Mouse (Mus musculus) hindbrain, postnatal 0 days (tissue): Measurements from ENCODE around the gene Tor3a. TPM values are rescaled to one million over a fixed set of nuclear protein-coding genes. Genes with fewer than 3 reads are reported as not detected.

ENCODE experiments used
- ATAC-seq: fragments of 200-750 bp; cut with Nextera tagmentation; 2 replicates; pipeline ENCODE4 v1.8.0; 2017; ENCODE audit warnings: mild to moderate bottlenecking, moderate TSS enrichment, moderate library complexity
- DNase-seq: peaks from one replicate; pipeline ENCODE4 v3.0.0-alpha.2; 2015; ENCODE audit warnings: low spot score
- H3K27ac ChIP-seq: fragments of 300-500 bp; sonication (generic); 2 replicates; pipeline ENCODE4 v1.5.1; 2014; ENCODE audit warnings: mild to moderate bottlenecking
- H3K27me3 ChIP-seq: fragments of 300-500 bp; sonication (generic); 2 replicates; pipeline ENCODE4 v1.6.1; 2014; ENCODE audit warnings: low read length, mixed read lengths; ENCODE audit not compliant: insufficient read depth
- H3K36me3 ChIP-seq: fragments of 300-500 bp; sonication (generic); 2 replicates; pipeline ENCODE4 v1.6.1; 2014; ENCODE audit warnings: low read length, mixed read lengths; ENCODE audit not compliant: insufficient read depth
- H3K4me1 ChIP-seq: fragments of 300-500 bp; sonication (generic); 2 replicates; pipeline ENCODE4 v1.6.1; 2014; ENCODE audit warnings: antibody characterized with exemption, low read length, mixed read lengths; ENCODE audit not compliant: insufficient read depth
- H3K4me2 ChIP-seq: fragments of 300-500 bp; sonication (generic); 2 replicates; pipeline ENCODE4 v1.6.1; 2014; ENCODE audit warnings: low read depth, mild to moderate bottlenecking, low read length, moderate library complexity, mixed read lengths
- H3K4me3 ChIP-seq: fragments of 300-500 bp; sonication (generic); 2 replicates; pipeline ENCODE4 v1.5.1; 2014; ENCODE audit warnings: low read length
- H3K9ac ChIP-seq: fragments of 300-500 bp; sonication (generic); replicated peaks from 2 replicates; pipeline ENCODE4 v1.6.1; 2014; ENCODE audit warnings: mild to moderate bottlenecking, low read length, moderate library complexity, mixed read lengths
- H3K9me3 ChIP-seq: fragments of 300-500 bp; sonication (generic); 2 replicates; pipeline ENCODE4 v1.6.1; 2016; ENCODE audit warnings: low read length, mixed read lengths
- CTCF ChIP-seq: IDR thresholded peaks from 2 replicates; pipeline ENCODE4 v1.5.1; 2016; ENCODE audit warnings: antibody characterized with exemption, control low read depth, low read depth
- WGBS: fragments of 180-500 bp; shearing (Covaris S2); extraction: QIAGEN DNeasy Blood & Tissue Kit; methylation state at CpG from one replicate; pipeline ENCODE4 v1.1.7; 2014; 5-methylcytosine and 5-hydroxymethylcytosine counted together
- polyA plus RNA-seq: library from polyadenylated mRNA; unstranded; fragments of >200 nt; fragmentation: Nextera tagmentation; extraction: Ambion mirVana; gene quantifications from 2 replicates; pipeline ENCODE4 v1.2.1, GENCODE M21; 2015
- total RNA-seq: library from RNA; depleted of rRNA; stranded (reverse); fragments of >200 nt; gene quantifications from 2 replicates; pipeline ENCODE4 v1.2.3, GENCODE M21; 2014

Gene Tor3a
- total and polyA plus RNA-seq, 2 experiments from 2014 or later, result 3.0 to 5.6 TPM

- ATAC-seq, result no peak
- no peaks in the 10 kb centered on the region for H3K4me1 ChIP-seq
- H3K9me3 ChIP-seq, result no peaks in the 10 kb centered on the region
- no peak overlapping the region for H3K4me2 ChIP-seq
- TF ChIP-seq CTCF, result no peak
- no peak overlapping the region for H3K9ac ChIP-seq
- no peak overlapping the region for H3K27ac ChIP-seq
- 87% methylated on average over 5 of the region's 5 CpGs for WGBS
- no peaks in the 10 kb centered on the region for H3K27me3 ChIP-seq
- DNase-seq, result no peak
- no peak overlapping the region for H3K4me3 ChIP-seq
- H3K36me3 ChIP-seq, result peaks cover 38% of the 10 kb centered on the region
Measured at GRCm38 (mm10) chr1:156639455-156639854, 34.7 kb downstream of the Tor3a start.

DNA sequence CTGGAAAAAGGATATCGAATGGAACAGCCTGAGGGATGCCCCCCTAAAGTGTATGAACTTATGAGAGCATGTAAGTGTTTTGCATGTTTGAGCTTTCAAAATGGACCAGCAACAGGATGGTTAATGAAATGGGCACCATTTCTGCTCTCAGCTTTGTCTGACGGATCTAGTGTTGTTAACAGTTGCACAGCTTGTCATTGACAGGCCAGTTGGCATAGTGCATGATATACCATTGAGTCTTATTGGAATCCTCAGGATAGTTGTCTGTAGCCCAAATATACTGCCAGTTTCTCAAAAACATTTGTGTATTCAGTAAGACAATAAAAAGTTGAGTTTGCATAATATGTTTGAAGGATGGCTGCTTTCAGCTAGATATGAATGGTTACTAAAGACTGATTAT, 39.0 kb downstream of the Tor3a start:
- DNase-seq (no peak), ATAC-seq (no peak)
- Histone ChIP-seq H3K4me3 (no peak overlapping the region), H3K9me3 (no peaks in the 10 kb centered on the region), H3K27me3 (no peaks in the 10 kb centered on the region), H3K27ac (no peak overlapping the region), H3K4me1 (no peaks in the 10 kb centered on the region), H3K36me3 (peaks cover 17% of the 10 kb centered on the region), H3K9ac (no peak overlapping the region), H3K4me2 (no peak overlapping the region)
- 64% methylated on average over 2 of the region's 2 CpGs for WGBS
- no peak for TF ChIP-seq CTCF

GRCm38 (mm10) chr1:156633095-156633494, 41.1 kb downstream of the Tor3a start:
- Histone ChIP-seq H3K27me3 (no peaks in the 10 kb centered on the region), H3K27ac (no peak overlapping the region), H3K4me2 (no peak overlapping the region), H3K9me3 (no peaks in the 10 kb centered on the region), H3K36me3 (peaks cover 21% of the 10 kb centered on the region), H3K4me3 (no peak overlapping the region), H3K9ac (no peak overlapping the region), H3K4me1 (no peaks in the 10 kb centered on the region)
- peak; percentile 73 for TF ChIP-seq CTCF
- peak; percentile 57; the same call in 1 of the 2 replicates for ATAC-seq
- 76% methylated on average over 10 of the region's 10 CpGs for WGBS
- peak; percentile 87 for DNase-seq

DNA sequence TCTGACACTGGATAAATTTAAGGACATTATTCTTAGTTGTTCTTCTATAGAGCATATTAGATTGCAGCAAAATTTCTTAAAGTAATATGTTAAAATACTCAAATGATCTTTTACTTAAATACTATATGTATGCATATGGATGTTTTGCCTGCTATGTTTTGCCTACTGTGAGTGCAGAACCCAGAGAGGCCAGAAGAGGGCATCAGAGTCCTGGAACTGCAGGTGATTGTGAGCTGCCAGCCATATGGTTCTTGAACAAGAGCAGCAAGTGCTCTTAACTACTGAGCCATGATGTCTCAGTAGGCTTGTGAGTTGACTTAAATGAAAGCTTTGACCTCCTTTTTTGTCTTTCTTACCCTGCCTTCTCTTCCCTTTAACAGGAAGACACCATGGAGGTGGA, 43.2 kb downstream of the Tor3a start:
- peak; percentile 24 for DNase-seq
- no peak for ATAC-seq
- no peaks in the 10 kb centered on the region for H3K9me3 ChIP-seq
- TF ChIP-seq CTCF, result peak; percentile 55
- H3K4me2 ChIP-seq, result no peak overlapping the region
- no peak overlapping the region for H3K27ac ChIP-seq
- no peaks in the 10 kb centered on the region for H3K27me3 ChIP-seq
- H3K36me3 ChIP-seq, result peaks cover 17% of the 10 kb centered on the region
- H3K4me1 ChIP-seq, result no peaks in the 10 kb centered on the region
- H3K4me3 ChIP-seq, result no peak overlapping the region
- H3K9ac ChIP-seq, result no peak overlapping the region

GRCm38 (mm10) chr1:156629984-156630383, 44.2 kb downstream of the Tor3a start:
- Histone ChIP-seq H3K27ac (no peak overlapping the region), H3K36me3 (peaks cover 22% of the 10 kb centered on the region), H3K9ac (no peak overlapping the region), H3K4me1 (no peaks in the 10 kb centered on the region), H3K4me3 (no peak overlapping the region), H3K9me3 (no peaks in the 10 kb centered on the region), H3K27me3 (no peaks in the 10 kb centered on the region), H3K4me2 (no peak overlapping the region)
- WGBS, result 96% methylated on average over 8 of the region's 8 CpGs
- DNase-seq (no peak), ATAC-seq (no peak)
- no peak for TF ChIP-seq CTCF

- peak; percentile 49 for TF ChIP-seq CTCF
- no peaks in the 10 kb centered on the region for H3K9me3 ChIP-seq
- H3K36me3 ChIP-seq, result peaks cover 17% of the 10 kb centered on the region
- DNase-seq, result no peak
- WGBS, result 87% methylated on average over 4 of the region's 4 CpGs
- H3K4me3 ChIP-seq, result no peak overlapping the region
- H3K27me3 ChIP-seq, result no peaks in the 10 kb centered on the region
- H3K4me2 ChIP-seq, result no peak overlapping the region
- H3K9ac ChIP-seq, result no peak overlapping the region
- H3K4me1 ChIP-seq, result no peaks in the 10 kb centered on the region
- no peak overlapping the region for H3K27ac ChIP-seq
- ATAC-seq, result no peak
Measured at GRCm38 (mm10) chr1:156626729-156627128, 47.4 kb downstream of the Tor3a start.

DNA sequence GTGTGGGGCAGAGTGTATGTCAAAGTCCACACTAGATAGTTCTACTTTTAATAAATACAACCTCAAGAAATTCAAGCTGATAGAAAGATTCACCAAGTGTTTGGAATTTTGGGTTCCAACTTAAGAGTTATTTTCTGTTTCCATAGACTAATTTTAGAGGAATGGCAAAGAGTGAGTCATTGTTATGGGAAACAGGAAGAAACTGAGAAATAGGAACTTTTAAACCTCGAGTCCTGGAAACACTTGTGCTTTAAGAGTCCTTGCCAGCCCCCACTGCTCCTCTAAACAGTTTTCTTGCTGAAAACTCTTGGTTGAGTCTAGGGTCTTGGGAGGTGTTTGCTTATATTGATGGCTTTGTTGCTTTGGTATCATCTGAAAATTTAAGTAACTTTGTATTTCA, 49.9 kb downstream of the Tor3a start:
- H3K9ac ChIP-seq, result no peak overlapping the region
- H3K36me3 ChIP-seq, result peaks cover 5% of the 10 kb centered on the region; the same call in 1 of the 2 replicates
- H3K27me3 ChIP-seq, result no peaks in the 10 kb centered on the region
- H3K4me2 ChIP-seq, result no peak overlapping the region
- H3K27ac ChIP-seq, result no peak overlapping the region
- ATAC-seq (no peak), DNase-seq (no peak)
- 76% methylated on average over 1 of the region's 1 CpGs for WGBS
- TF ChIP-seq CTCF, result no peak
- H3K4me3 ChIP-seq, result no peak overlapping the region
- no peaks in the 10 kb centered on the region for H3K4me1 ChIP-seq
- H3K9me3 ChIP-seq, result no peaks in the 10 kb centered on the region
